Mouse (Mus musculus) heart, adult 2 months (tissue): ENCODE measurements at regions not wholly inside any gene's neighbourhood (a gene's known extent, or its start where the extent isn't known, plus 50 kb on each side); places are given as distances from the start of the nearest gene placed in this dataset.
A peak's percentile ranks its signal among the peaks of the same experiment; 100 is the strongest.

Experiments
- CTCF ChIP-seq: fragments of 200-600 bp; IDR thresholded peaks from 2 replicates; pipeline ENCODE4 v1.8.1; 2022; ENCODE audit warnings: antibody characterized with exemption, mild to moderate bottlenecking, moderate library complexity
- EP300 ChIP-seq: fragments of 200-500 bp; IDR thresholded peaks from 2 replicates; pipeline ENCODE4 v1.6.1; 2011; ENCODE audit warnings: low read depth, low read length, control low read depth; ENCODE audit not compliant: insufficient read depth

DNA sequence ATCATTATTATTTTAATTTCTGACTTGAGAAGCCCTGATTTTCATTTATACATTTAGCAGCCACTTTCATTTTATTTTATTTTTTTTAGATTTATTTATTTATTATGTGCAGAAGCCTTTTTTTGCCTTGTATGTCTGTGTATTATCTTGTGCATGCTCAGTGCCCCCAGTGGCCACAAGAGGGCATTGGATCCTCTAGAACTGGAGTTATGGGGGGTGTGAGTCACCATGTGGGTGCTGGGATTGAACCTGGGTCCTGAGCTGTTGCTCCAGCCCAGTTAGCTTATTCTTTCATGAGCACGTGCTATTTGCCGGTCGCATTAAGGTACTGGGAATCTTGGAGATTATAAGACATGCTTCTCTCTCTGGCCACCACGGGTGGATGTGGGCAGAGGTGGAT is 136.3 kb upstream of the Ubr2 start:
- no peak for TF ChIP-seq EP300
- peak; percentile 66 for TF ChIP-seq CTCF
